Mouse (Mus musculus): ENCODE measurements around the gene Cds1.

GRCm38 (mm10) chr5:101816822-101817221, 51.9 kb downstream of the Cds1 start:
- TF ChIP-seq CTCF (IDR thresholded peaks at IDR 0.05) (no peak), EP300 (IDR thresholded peaks at IDR 0.05) (no peak)

All from lung, postnatal 0 days (tissue).